8 mouse cellular contexts compared by ENCODE assay signal in genomic region chr6:47878593-47878992, GRCm38 (mm10). TPM values are rescaled to one million over a fixed set of nuclear protein-coding genes. Genes with fewer than 3 reads are reported as not detected.
DNase-seq lines count a peak whose midpoint lies in the region; ATAC-seq and TF ChIP-seq lines count a peak whose summit lies in the region.

No protein-coding gene starts in this region.

- ATAC-seq in heart, postnatal 0 days (ENCODE audit: insufficient read depth, low read depth), result no peak
- no peak for ATAC-seq in forebrain, embryonic 16.5 days

- DNase-seq in heart, postnatal 0 days (ENCODE audit: low spot score), result no peak
- no peak for DNase-seq in heart, postnatal 14 days
- DNase-seq in Muller cell, postnatal 12 days (ENCODE audit: inconsistent ontology term), result peak; percentile 35
- DNase-seq in midbrain, embryonic 10.5 days (ENCODE audit: low spot score), result peak; percentile 14
- no peak for DNase-seq in natural killer cell, adult 2 months (ENCODE audit: low spot score in 2 of 2)
- no peak for DNase-seq in left cerebral cortex, adult 18-20 months (ENCODE audit: low spot score in 2 of 2)
- no peak for DNase-seq in kidney, postnatal 10 days

- H3K36me3 ChIP-seq in heart, postnatal 0 days (replicated peaks; ENCODE audit: control insufficient read depth, insufficient read depth, low read length), result peaks cover 36% of the 10 kb centered on the region
- H3K36me3 ChIP-seq in forebrain, embryonic 16.5 days (ENCODE audit: control insufficient read depth, insufficient read depth), result peaks cover 29% of the 10 kb centered on the region
- peaks cover 44% of the 10 kb centered on the region for H3K36me3 ChIP-seq in midbrain, embryonic 10.5 days

- H3K27me3 ChIP-seq in heart, postnatal 0 days (ENCODE audit: control insufficient read depth, insufficient read depth, low read length), result no peaks in the 10 kb centered on the region
- no peaks in the 10 kb centered on the region for H3K27me3 ChIP-seq in forebrain, embryonic 16.5 days (replicated peaks; ENCODE audit: control insufficient read depth, insufficient read depth, low read length)
- no peaks in the 10 kb centered on the region for H3K27me3 ChIP-seq in midbrain, embryonic 10.5 days (ENCODE audit: low read depth, poor library complexity, severe bottlenecking)

- peak overlapping the region; percentile 96 for H3K4me3 ChIP-seq in heart, postnatal 0 days (ENCODE audit: low read depth, low read length)
- H3K4me3 ChIP-seq in forebrain, embryonic 16.5 days (replicated peaks; ENCODE audit: low read length), result peak overlapping the region; percentile 96
- H3K4me3 ChIP-seq in midbrain, embryonic 10.5 days, result peak overlapping the region; percentile 84

- H3K4me1 ChIP-seq in heart, postnatal 0 days (ENCODE audit: control insufficient read depth, insufficient read depth), result peaks cover 13% of the 10 kb centered on the region
- H3K4me1 ChIP-seq in forebrain, embryonic 16.5 days (replicated peaks; ENCODE audit: control insufficient read depth, insufficient read depth, low read length), result peaks cover 19% of the 10 kb centered on the region
- H3K4me1 ChIP-seq in midbrain, embryonic 10.5 days, result peaks cover 21% of the 10 kb centered on the region

- 49% methylated on average over 3 of the region's 3 CpGs for WGBS in heart, postnatal 0 days
- 33% methylated on average over 3 of the region's 3 CpGs for WGBS in forebrain, embryonic 16.5 days
- WGBS in midbrain, embryonic 10.5 days, result 51% methylated on average over 3 of the region's 3 CpGs

- intact Hi-C loops in heart, postnatal 14 days (cut with DNase I), result loop anchor here (5.0 kb wide), 2 partner anchors 41 to 44 kb away; partner anchors contain the start of genes Zfp212 and Zfp398

- peak overlapping the region; percentile 82 for H3K4me2 ChIP-seq in heart, postnatal 0 days (ENCODE audit: low read depth, low read length)
- peak overlapping the region; percentile 73 for H3K4me2 ChIP-seq in forebrain, embryonic 16.5 days (ENCODE audit: low read length)

- TF ChIP-seq EP300 in heart, postnatal 0 days (IDR thresholded peaks at IDR 0.05; ENCODE audit: low read depth), result no peak

- H3K9me3 ChIP-seq in heart, postnatal 0 days (replicated peaks; ENCODE audit: control insufficient read depth, low read length), result no peaks in the 10 kb centered on the region
- no peaks in the 10 kb centered on the region for H3K9me3 ChIP-seq in forebrain, embryonic 16.5 days (ENCODE audit: control insufficient read depth, low read length)
- no peaks in the 10 kb centered on the region for H3K9me3 ChIP-seq in midbrain, embryonic 10.5 days (replicated peaks)

- H3K27ac ChIP-seq in heart, postnatal 0 days (ENCODE audit: low read depth), result 0 out of 2 replicates have a peak overlapping the region, but pooled peaks have one; percentile 95
- H3K27ac ChIP-seq in forebrain, embryonic 16.5 days (ENCODE audit: low read length), result peak overlapping the region; percentile 98
- H3K27ac ChIP-seq in midbrain, embryonic 10.5 days (replicated peaks), result peak overlapping the region; percentile 97

- no peak for TF ChIP-seq CTCF in heart, postnatal 0 days (IDR thresholded peaks at IDR 0.05; ENCODE audit: low read depth)

- H3K9ac ChIP-seq in heart, postnatal 0 days (replicated peaks; ENCODE audit: low read depth, low read length), result peak overlapping the region; percentile 85
- peak overlapping the region; percentile 99 for H3K9ac ChIP-seq in forebrain, embryonic 16.5 days (replicated peaks; ENCODE audit: low read depth, low read length)

RNA-seq across cellular contexts. Expression of gene Zfp282, which starts 1.6 kb away (rescaled TPM):
- 10.3 and 20.5 TPM in 2 replicates for total RNA-seq in heart, postnatal 0 days (2014; rRNA removed; ENCODE audit: low replicate concordance)
- 4.8 and 5.4 TPM in 2 replicates for polyA plus RNA-seq in heart, postnatal 0 days (2015; fragmentation: Nextera tagmentation; extraction: Ambion mirVana)
- 1 to 10 TPM; 8.5 to 9.1 TPM for total RNA-seq in heart, postnatal 14 days (2021)
- 25.6 and 26.3 TPM in 2 replicates for polyA plus RNA-seq in forebrain, embryonic 16.5 days (2015; fragmentation: Nextera tagmentation; extraction: Ambion mirVana)
- 16.3 and 19.4 TPM in 2 replicates for polyA plus RNA-seq in midbrain, embryonic 10.5 days (2016; fragmentation: Nextera tagmentation; extraction: Ambion mirVana)
- 10 to 100 TPM; 10.5 to 11.1 TPM for total RNA-seq in left cerebral cortex, adult 18-20 months (2021)

RNA-seq across cellular contexts. Expression of gene Zfp212, which starts 41.7 kb away (rescaled TPM):
- total RNA-seq in heart, postnatal 0 days (2014; rRNA removed; ENCODE audit: low replicate concordance), result 5.8 and 7.8 TPM in 2 replicates
- 5.9 and 7.5 TPM in 2 replicates for polyA plus RNA-seq in heart, postnatal 0 days (2015; fragmentation: Nextera tagmentation; extraction: Ambion mirVana)
- 10 to 100 TPM; 11.7 to 13.0 TPM for total RNA-seq in heart, postnatal 14 days (2021)
- 21.0 and 22.1 TPM in 2 replicates for polyA plus RNA-seq in forebrain, embryonic 16.5 days (2015; fragmentation: Nextera tagmentation; extraction: Ambion mirVana)
- 21.6 and 22.6 TPM in 2 replicates for polyA plus RNA-seq in midbrain, embryonic 10.5 days (2016; fragmentation: Nextera tagmentation; extraction: Ambion mirVana)
- 10 to 100 TPM; 17.0 to 18.3 TPM for total RNA-seq in left cerebral cortex, adult 18-20 months (2021)

RNA-seq across cellular contexts. Expression of gene Zfp398, which starts 43.1 kb away (rescaled TPM):
- 6.7 and 9.1 TPM in 2 replicates for total RNA-seq in heart, postnatal 0 days (2014; rRNA removed; ENCODE audit: low replicate concordance)
- polyA plus RNA-seq in heart, postnatal 0 days (2015; fragmentation: Nextera tagmentation; extraction: Ambion mirVana), result 2.9 and 3.0 TPM in 2 replicates
- total RNA-seq in heart, postnatal 14 days (2021), result 1 to 10 TPM; 6.7 to 7.0 TPM
- polyA plus RNA-seq in forebrain, embryonic 16.5 days (2015; fragmentation: Nextera tagmentation; extraction: Ambion mirVana), result 17.5 and 18.7 TPM in 2 replicates
- polyA plus RNA-seq in midbrain, embryonic 10.5 days (2016; fragmentation: Nextera tagmentation; extraction: Ambion mirVana), result 8.2 and 8.8 TPM in 2 replicates
- 10 to 100 TPM; 21.0 to 21.3 TPM for total RNA-seq in left cerebral cortex, adult 18-20 months (2021)

RNA-seq across cellular contexts. Expression of gene Zfp786, which starts 47.9 kb away (rescaled TPM):
- 0.69 TPM in 1 of 2 replicates, not detected in the other for total RNA-seq in heart, postnatal 0 days (2014; rRNA removed; ENCODE audit: low replicate concordance)
- polyA plus RNA-seq in heart, postnatal 0 days (2015; fragmentation: Nextera tagmentation; extraction: Ambion mirVana), result 0.70 and 0.85 TPM in 2 replicates
- under 1 TPM; 0.46 to 0.53 TPM for total RNA-seq in heart, postnatal 14 days (2021)
- polyA plus RNA-seq in forebrain, embryonic 16.5 days (2015; fragmentation: Nextera tagmentation; extraction: Ambion mirVana), result 17.0 and 21.9 TPM in 2 replicates
- 6.9 and 8.5 TPM in 2 replicates for polyA plus RNA-seq in midbrain, embryonic 10.5 days (2016; fragmentation: Nextera tagmentation; extraction: Ambion mirVana)
- 1 to 10 TPM; 5.2 to 6.2 TPM for total RNA-seq in left cerebral cortex, adult 18-20 months (2021)

Comparison
In these comparisons a context has a peak if more than half of its experiments do, and no peak if none do; other contexts are left out.
1. DNase-seq: peak in Muller cell, postnatal 12 days (single experiment) and midbrain, embryonic 10.5 days (single experiment); none in heart, postnatal 0 days (single experiment), heart, postnatal 14 days (0 of 2), natural killer cell, adult 2 months (0 of 2), left cerebral cortex, adult 18-20 months (0 of 2) and kidney, postnatal 10 days (single experiment).
2. Peak in every context shown above with its lines, with median percentiles within 50 percentile points of each other: H3K27ac ChIP-seq and H3K4me3 ChIP-seq.